Mouse (Mus musculus) midbrain, embryonic 15.5 days (tissue): ENCODE measurements around the gene Acot8. TPM values are rescaled to one million over a fixed set of nuclear protein-coding genes. Genes with fewer than 3 reads are reported as not detected.

Experiments used
- ATAC-seq: fragments of 200-750 bp; cut with Nextera tagmentation; replicated peaks from 2 replicates; pipeline ENCODE4 v1.8.0; 2017; ENCODE audit warnings: moderate TSS enrichment
- H3K27ac ChIP-seq: fragments of 300-500 bp; sonication (generic); 2 replicates; pipeline ENCODE4 v1.5.1; 2015; ENCODE audit warnings: mild to moderate bottlenecking, inconsistent platforms
- H3K27me3 ChIP-seq: fragments of 300-500 bp; sonication (generic); replicated peaks from 2 replicates; pipeline ENCODE4 v1.6.1; 2015; ENCODE audit warnings: inconsistent platforms
- H3K36me3 ChIP-seq: fragments of 300-500 bp; sonication (generic); replicated peaks from 2 replicates; pipeline ENCODE4 v1.6.1; 2015; ENCODE audit warnings: inconsistent platforms
- H3K4me1 ChIP-seq: fragments of 300-500 bp; sonication (generic); 2 replicates; pipeline ENCODE4 v1.6.1; 2015; ENCODE audit warnings: inconsistent platforms
- H3K4me2 ChIP-seq: fragments of 300-500 bp; sonication (generic); 2 replicates; pipeline ENCODE4 v1.6.1; 2015; ENCODE audit warnings: inconsistent platforms, mild to moderate bottlenecking, moderate library complexity
- H3K4me3 ChIP-seq: fragments of 300-500 bp; sonication (generic); 2 replicates; pipeline ENCODE4 v1.5.1; 2015; ENCODE audit warnings: mild to moderate bottlenecking, inconsistent platforms
- H3K9ac ChIP-seq: fragments of 300-500 bp; sonication (generic); 2 replicates; pipeline ENCODE4 v1.6.1; 2015; ENCODE audit warnings: mild to moderate bottlenecking, inconsistent platforms
- H3K9me3 ChIP-seq: fragments of 300-500 bp; sonication (generic); 2 replicates; pipeline ENCODE4 v1.6.1; 2016; ENCODE audit warnings: inconsistent platforms
- WGBS: fragments of 180-500 bp; shearing (Covaris S2); methylation state at CpG from one replicate; pipeline ENCODE4 v1.1.7; 2015; ENCODE audit warnings: mixed read lengths; 5-methylcytosine and 5-hydroxymethylcytosine counted together
- polyA plus RNA-seq: library from polyadenylated mRNA; unstranded; fragments of >200 nt; fragmentation: Nextera tagmentation; extraction: Ambion mirVana; gene quantifications from 2 replicates; pipeline ENCODE4 v1.2.1, GENCODE M21; 2015

Acot8 gene
- polyA plus RNA-seq, 1 experiment from 2014 or later: 20.0 TPM

GRCm38 (mm10) chr2:164760059-164760833 lies 44.4 kb downstream of the Acot8 start:
- H3K4me1 ChIP-seq: no peaks in the 10 kb centered on the region
- no peaks in the 10 kb centered on the region for H3K9me3 ChIP-seq
- no peak overlapping the region for H3K9ac ChIP-seq
- H3K27me3 ChIP-seq: no peaks in the 10 kb centered on the region
- no peak overlapping the region for H3K4me3 ChIP-seq
- ATAC-seq: no peak
- no peak overlapping the region for H3K4me2 ChIP-seq
- H3K27ac ChIP-seq: no peak overlapping the region
- peaks cover 54% of the 10 kb centered on the region for H3K36me3 ChIP-seq
- WGBS: 84% methylated on average over 4 of the region's 4 CpGs

- Histone ChIP-seq H3K4me3 (no peak overlapping the region), H3K9me3 (no peaks in the 10 kb centered on the region), H3K27me3 (no peaks in the 10 kb centered on the region), H3K4me1 (no peaks in the 10 kb centered on the region), H3K27ac (no peak overlapping the region), H3K9ac (no peak overlapping the region), H3K36me3 (peaks cover 66% of the 10 kb centered on the region), H3K4me2 (no peak overlapping the region)
- WGBS: 81% methylated on average over 1 of the region's 1 CpGs
- ATAC-seq: no peak
Measured at GRCm38 (mm10) chr2:164758692-164759091, 46.0 kb downstream of the Acot8 start.

GRCm38 (mm10) chr2:164757841-164758240 lies 46.8 kb downstream of the Acot8 start:
- 97% methylated on average over 11 of the region's 11 CpGs for WGBS
- Histone ChIP-seq H3K36me3 (peaks cover 64% of the 10 kb centered on the region), H3K4me1 (no peaks in the 10 kb centered on the region), H3K27ac (no peak overlapping the region), H3K9me3 (no peaks in the 10 kb centered on the region), H3K27me3 (no peaks in the 10 kb centered on the region), H3K9ac (no peak overlapping the region), H3K4me2 (no peak overlapping the region), H3K4me3 (no peak overlapping the region)
- ATAC-seq: no peak

DNA sequence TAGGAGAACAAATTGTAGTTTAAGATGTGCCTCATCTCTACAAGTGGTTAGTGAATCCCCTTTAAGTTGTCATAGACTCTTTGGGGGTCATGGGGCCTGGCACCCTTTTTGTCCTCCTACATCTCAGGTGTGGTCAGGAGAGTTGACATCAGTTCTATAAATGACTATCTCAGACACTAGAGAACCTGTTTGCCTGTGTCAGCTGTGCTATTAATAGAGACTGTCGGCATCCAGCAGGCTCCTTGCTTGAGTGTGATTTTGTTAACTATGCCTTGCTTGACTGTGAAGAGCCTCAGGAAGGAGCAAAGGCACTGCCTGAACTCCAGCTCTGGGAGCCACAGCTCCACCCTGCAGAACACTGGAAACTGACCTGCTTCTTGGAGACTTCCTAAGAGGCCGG lies 49.9 kb downstream of the Acot8 start:
- Histone ChIP-seq H3K4me1 (no peaks in the 10 kb centered on the region), H3K36me3 (peaks cover 52% of the 10 kb centered on the region), H3K4me2 (no peak overlapping the region), H3K9ac (no peak overlapping the region), H3K27me3 (no peaks in the 10 kb centered on the region), H3K4me3 (no peak overlapping the region), H3K9me3 (no peaks in the 10 kb centered on the region), H3K27ac (no peak overlapping the region)
- WGBS: 88% methylated on average over 2 of the region's 2 CpGs
- no peak for ATAC-seq

- H3K4me1 ChIP-seq: 0 out of 2 replicates have a peak, but pooled peaks cover under 1% of the 10 kb centered on the region
- 91% methylated on average over 11 of the region's 11 CpGs for WGBS
- ATAC-seq: no peak
Measured at GRCm38 (mm10) chr2:164754105-164754504, 50.6 kb downstream of the Acot8 start.

DNA sequence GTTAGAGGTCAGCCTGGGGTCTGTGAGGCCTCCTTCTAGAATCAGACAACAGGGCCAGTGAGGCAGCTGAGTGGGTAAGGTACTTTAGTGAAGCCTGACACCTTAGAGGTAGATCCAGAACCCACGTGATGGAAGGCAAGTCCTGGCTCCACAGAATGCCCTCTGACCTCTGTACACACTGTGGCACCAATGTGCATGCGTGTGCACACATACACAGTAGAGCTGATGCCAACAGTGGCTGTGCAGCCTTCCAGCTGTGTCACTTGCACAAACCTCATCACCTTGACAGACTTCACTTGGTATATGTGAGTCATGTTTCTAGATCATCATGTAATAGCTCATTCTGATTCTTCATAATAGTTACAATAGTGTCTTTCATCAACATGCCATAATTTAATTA lies 52.2 kb downstream of the Acot8 start:
- WGBS: 91% methylated on average over 2 of the region's 2 CpGs
- no peaks in the 10 kb centered on the region for H3K27me3 ChIP-seq
- H3K4me3 ChIP-seq: no peak overlapping the region
- H3K27ac ChIP-seq: no peak overlapping the region
- peaks cover 15% of the 10 kb centered on the region for H3K4me1 ChIP-seq
- H3K9ac ChIP-seq: no peak overlapping the region
- no peak overlapping the region for H3K4me2 ChIP-seq
- no peaks in the 10 kb centered on the region for H3K9me3 ChIP-seq
- no peak for ATAC-seq
- H3K36me3 ChIP-seq: peaks cover 36% of the 10 kb centered on the region

More at GRCm38 (mm10) chr2:164754105-164754504, 50.6 kb downstream of the Acot8 start:
- Histone ChIP-seq H3K9me3 (no peaks in the 10 kb centered on the region), H3K36me3 (peaks cover 46% of the 10 kb centered on the region), H3K4me2 (no peak overlapping the region), H3K9ac (no peak overlapping the region), H3K27me3 (no peaks in the 10 kb centered on the region), H3K4me3 (no peak overlapping the region), H3K27ac (no peak overlapping the region)

- no peak overlapping the region for H3K27ac ChIP-seq
- H3K36me3 ChIP-seq: peaks cover 8% of the 10 kb centered on the region; the same call in 1 of the 2 replicates
- 90% methylated on average over 6 of the region's 6 CpGs for WGBS
- H3K9ac ChIP-seq: no peak overlapping the region
- H3K9me3 ChIP-seq: no peaks in the 10 kb centered on the region
- H3K4me3 ChIP-seq: no peak overlapping the region
- H3K27me3 ChIP-seq: no peaks in the 10 kb centered on the region
- no peak for ATAC-seq
- peaks cover 35% of the 10 kb centered on the region for H3K4me1 ChIP-seq
- H3K4me2 ChIP-seq: no peak overlapping the region
Measured at GRCm38 (mm10) chr2:164748991-164749390, 55.7 kb downstream of the Acot8 start.

GRCm38 (mm10) chr2:164748191-164748590 lies 56.5 kb downstream of the Acot8 start:
- Histone ChIP-seq H3K4me1 (peaks cover 35% of the 10 kb centered on the region), H3K27ac (no peak overlapping the region), H3K27me3 (no peaks in the 10 kb centered on the region), H3K36me3 (0 out of 2 replicates have a peak, but pooled peaks cover 6% of the 10 kb centered on the region), H3K9me3 (no peaks in the 10 kb centered on the region), H3K9ac (no peak overlapping the region), H3K4me2 (no peak overlapping the region), H3K4me3 (no peak overlapping the region)
- ATAC-seq: no peak
- WGBS: 90% methylated on average over 4 of the region's 4 CpGs

DNA sequence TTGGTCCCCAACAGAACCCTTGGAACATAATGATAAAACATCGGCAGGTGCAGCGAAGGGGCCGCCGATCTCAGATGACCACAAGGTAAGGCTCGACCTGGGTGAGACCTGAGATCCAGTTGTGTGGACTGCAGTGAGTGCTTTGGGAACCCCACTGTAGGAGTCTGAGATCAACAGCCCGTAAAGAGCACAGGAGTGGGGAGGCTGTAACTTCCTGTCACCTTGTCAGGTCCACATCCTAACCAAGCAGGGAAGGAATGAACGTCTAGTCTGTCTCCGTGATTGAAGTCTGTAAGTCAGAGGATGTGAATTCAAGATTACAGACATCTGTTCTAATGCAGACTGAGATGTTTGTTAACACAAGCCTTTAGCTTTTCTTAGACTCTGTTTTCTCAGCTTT lies 58.0 kb downstream of the Acot8 start:
- peak overlapping the region; percentile 84 for H3K4me3 ChIP-seq
- H3K4me1 ChIP-seq: peaks cover 35% of the 10 kb centered on the region
- 59% methylated on average over 8 of the region's 8 CpGs for WGBS
- no peak overlapping the region for H3K27ac ChIP-seq
- peak overlapping the region; percentile 94 for H3K9ac ChIP-seq
- no peaks in the 10 kb centered on the region for H3K9me3 ChIP-seq
- ATAC-seq: no peak
- H3K36me3 ChIP-seq: 0 out of 2 replicates have a peak, but pooled peaks cover 3% of the 10 kb centered on the region
- no peaks in the 10 kb centered on the region for H3K27me3 ChIP-seq
- peak overlapping the region; percentile 90 for H3K4me2 ChIP-seq

DNA sequence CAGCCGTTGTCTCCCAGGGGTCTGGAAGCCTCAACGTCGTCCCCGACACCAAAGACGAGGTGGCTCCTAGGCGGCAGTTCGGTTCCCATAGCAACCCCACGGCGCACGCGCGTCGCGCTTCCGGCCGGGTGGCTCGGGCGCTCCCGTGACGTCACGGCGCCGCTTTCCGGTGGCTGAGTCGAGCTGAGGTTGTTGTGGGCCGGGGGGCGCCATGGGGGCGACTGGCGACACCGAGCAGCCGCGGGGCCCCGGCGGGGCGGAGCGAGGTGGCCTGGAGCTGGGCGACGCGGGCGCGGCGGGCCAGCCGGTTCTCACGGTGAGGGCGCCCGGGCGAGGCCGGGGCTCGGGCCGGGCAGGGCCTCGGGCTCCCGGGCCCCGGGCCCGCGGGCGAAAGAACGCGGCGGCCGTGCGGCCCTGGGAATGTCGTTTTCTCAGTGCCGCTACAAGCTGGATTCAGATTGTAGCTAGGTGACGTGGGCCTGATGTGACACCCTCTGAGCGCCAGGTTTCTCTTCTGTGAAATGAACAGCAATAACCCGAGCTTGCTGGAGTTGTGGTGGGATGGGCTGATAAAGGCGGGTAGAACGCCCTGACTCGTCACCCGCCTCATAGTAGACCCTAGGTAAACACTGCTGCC lies 58.7 kb downstream of the Acot8 start, which contains the start of the genes Wfdc3 and Dnttip1:
Gene Wfdc3, minus strand, starts transcription at position 89 of the 637 bp plus-strand sequence.
Gene Dnttip1, plus strand, starts transcription at position 141 of the 637 bp plus-strand sequence.
- ATAC-seq: peak; percentile 90
- Histone ChIP-seq H3K4me3 (peak within 1 kb of the TSS; percentile 84), H3K4me1 (peaks cover 35% of the 10 kb centered on the region), H3K9me3 (no peaks in the 10 kb centered on the region), H3K27ac (peak within 1 kb of the TSS; percentile 78), H3K4me2 (peak within 1 kb of the TSS; percentile 90), H3K9ac (peak within 1 kb of the TSS; percentile 94), H3K27me3 (no peaks in the 10 kb centered on the region), H3K36me3 (0 out of 2 replicates have a peak, but pooled peaks cover 3% of the 10 kb centered on the region)
- WGBS: 0% methylated on average over 67 of the region's 70 CpGs

DNA sequence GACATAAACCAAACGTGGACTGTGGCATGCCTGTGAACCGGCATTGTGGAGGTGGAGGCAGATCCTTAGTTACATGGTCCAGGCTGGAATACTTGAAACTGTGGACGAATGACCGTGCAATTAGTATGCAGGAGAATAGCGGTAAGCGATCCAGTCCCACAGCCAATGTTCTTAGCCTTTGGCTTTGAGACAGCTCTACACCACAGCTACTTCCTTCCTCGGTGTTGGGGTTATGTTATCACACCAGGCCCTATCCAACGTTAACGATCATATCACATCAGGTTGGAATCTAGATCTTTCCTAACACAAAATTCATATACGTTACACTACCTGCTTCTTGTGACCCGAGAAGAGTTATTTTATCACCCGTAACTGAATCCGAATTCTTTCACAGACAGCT lies 59.7 kb downstream of the Acot8 start:
- peaks cover 35% of the 10 kb centered on the region for H3K4me1 ChIP-seq
- 0 out of 2 replicates have a peak overlapping the region, but pooled peaks have one; percentile 78 for H3K27ac ChIP-seq
- H3K36me3 ChIP-seq: 0 out of 2 replicates have a peak, but pooled peaks cover 3% of the 10 kb centered on the region
- peak overlapping the region; percentile 84 for H3K4me3 ChIP-seq
- 76% methylated on average over 13 of the region's 13 CpGs for WGBS
- peak overlapping the region; percentile 94 for H3K9ac ChIP-seq
- no peak for ATAC-seq
- peak overlapping the region; percentile 90 for H3K4me2 ChIP-seq
- H3K27me3 ChIP-seq: no peaks in the 10 kb centered on the region
- H3K9me3 ChIP-seq: no peaks in the 10 kb centered on the region
